Mouse (Mus musculus) liver, adult 2 months (tissue): ENCODE measurements around the gene 1700092M07Rik. TPM values are rescaled to one million over a fixed set of nuclear protein-coding genes. Genes with fewer than 3 reads are reported as not detected.
A peak's percentile ranks its signal among the peaks of the same experiment; 100 is the strongest.

ENCODE experiments used
- DNase-seq: peaks from one replicate; pipeline ENCODE4 v3.0.0-alpha.2; 2011; ENCODE audit warnings: low read depth, low spot score; ENCODE audit errors: extremely low read depth
- H3K27ac ChIP-seq: fragments of 200-500 bp; replicated peaks from 2 replicates; pipeline ENCODE4 v1.5.1; 2012; ENCODE audit warnings: low read depth, mild to moderate bottlenecking, control low read depth, inconsistent platforms, low read length; ENCODE audit not compliant: insufficient read depth
- H3K27me3 ChIP-seq: fragments of 200-500 bp; 2 replicates; pipeline ENCODE4 v1.6.1; 2012; ENCODE audit warnings: mild to moderate bottlenecking, moderate library complexity, low read length, inconsistent platforms; ENCODE audit not compliant: control insufficient read depth, insufficient read depth
- H3K36me3 ChIP-seq: fragments of 200-500 bp; 2 replicates; pipeline ENCODE4 v1.6.1; 2012; ENCODE audit warnings: low read length, inconsistent platforms; ENCODE audit not compliant: control insufficient read depth, insufficient read depth
- H3K4me1 ChIP-seq: fragments of 200-500 bp; 2 replicates; pipeline ENCODE4 v1.6.1; 2011; ENCODE audit warnings: low read length; ENCODE audit not compliant: control insufficient read depth, insufficient read depth
- H3K4me3 ChIP-seq: fragments of 200-500 bp; 2 replicates; pipeline ENCODE4 v1.5.1; 2011; ENCODE audit warnings: low read depth, mild to moderate bottlenecking, control low read depth, low read length, moderate library complexity; ENCODE audit not compliant: insufficient read depth
- H3K79me2 ChIP-seq: fragments of 200-500 bp; 2 replicates; pipeline ENCODE4 v1.6.1; 2012; ENCODE audit warnings: inconsistent platforms, mild to moderate bottlenecking, low read length, moderate library complexity; ENCODE audit not compliant: control insufficient read depth, insufficient read depth
- H3K9ac ChIP-seq: fragments of 200-500 bp; 2 replicates; pipeline ENCODE4 v1.6.1; 2012; ENCODE audit warnings: low read depth, mild to moderate bottlenecking, control low read depth, inconsistent platforms, low read length
- CTCF ChIP-seq: fragments of 200-500 bp; IDR thresholded peaks from 2 replicates; pipeline ENCODE4 v1.5.1; 2011; ENCODE audit warnings: low read depth, low read length, control low read depth
- POLR2A ChIP-seq: fragments of 200-500 bp; IDR thresholded peaks from 2 replicates; pipeline ENCODE4 v1.6.1; 2011; ENCODE audit warnings: low read length, control low read depth; ENCODE audit not compliant: insufficient read depth; ENCODE audit errors: extremely low read depth
- WGBS: fragments of 180-500 bp; shearing (Covaris S2); methylation state at CpG from one replicate; pipeline ENCODE4 v1.1.7; 2018; 5-methylcytosine and 5-hydroxymethylcytosine counted together
- polyA plus RNA-seq: library from polyadenylated mRNA; depleted of rRNA; stranded (reverse); fragments of >200 nt; gene quantifications from 2 replicates; pipeline ENCODE4 v1.2.3, GENCODE M21; 2012
- total RNA-seq: library from RNA; depleted of rRNA; stranded (reverse); fragments of >200 nt; gene quantifications from 2 replicates; pipeline ENCODE4 v1.2.3, GENCODE M21; 2014

Gene 1700092M07Rik
- total and polyA plus RNA-seq, 2 experiments = 0.83 TPM; not detected in 1

- no peak for DNase-seq
- under 1% methylated on average over 14 of the region's 14 CpGs for WGBS
- H3K27me3 ChIP-seq = no peaks in the 10 kb centered on the region
- H3K27ac ChIP-seq = peak overlapping the region; percentile 53
- TF ChIP-seq POLR2A (no peak), CTCF (no peak)
- peaks cover 13% of the 10 kb centered on the region; the same call in 1 of the 2 replicates for H3K4me1 ChIP-seq
- peak overlapping the region; percentile 97 for H3K9ac ChIP-seq
- peaks cover 14% of the 10 kb centered on the region for H3K36me3 ChIP-seq
- peak overlapping the region; percentile 88 for H3K4me3 ChIP-seq
- H3K79me2 ChIP-seq = peaks cover 26% of the 10 kb centered on the region; the same call in 1 of the 2 replicates
Observed at GRCm38 (mm10) chr19:8757471-8757998, 17.0 kb downstream of the 1700092M07Rik start.

- Histone ChIP-seq H3K36me3 (peaks cover 20% of the 10 kb centered on the region), H3K4me1 (peaks cover 13% of the 10 kb centered on the region; the same call in 1 of the 2 replicates), H3K4me3 (no peak overlapping the region), H3K79me2 (peaks cover 26% of the 10 kb centered on the region; the same call in 1 of the 2 replicates), H3K27me3 (no peaks in the 10 kb centered on the region), H3K9ac (no peak overlapping the region), H3K27ac (no peak overlapping the region)
- no peak for DNase-seq
- TF ChIP-seq POLR2A (no peak), CTCF (no peak)
- WGBS = 72% methylated on average over 2 of the region's 2 CpGs
Observed at GRCm38 (mm10) chr19:8758899-8759298, 18.4 kb downstream of the 1700092M07Rik start.

GRCm38 (mm10) chr19:8760757-8761156 is 20.2 kb downstream of the 1700092M07Rik start:
- no peak for TF ChIP-seq CTCF
- no peak for TF ChIP-seq POLR2A
- H3K79me2 ChIP-seq = peaks cover 26% of the 10 kb centered on the region; the same call in 1 of the 2 replicates
- no peak overlapping the region for H3K27ac ChIP-seq
- H3K4me1 ChIP-seq = peaks cover 10% of the 10 kb centered on the region; the same call in 1 of the 2 replicates
- no peaks in the 10 kb centered on the region for H3K27me3 ChIP-seq
- WGBS = 98% methylated on average over 2 of the region's 2 CpGs
- H3K4me3 ChIP-seq = no peak overlapping the region
- DNase-seq = no peak
- H3K9ac ChIP-seq = no peak overlapping the region
- H3K36me3 ChIP-seq = peaks cover 32% of the 10 kb centered on the region

- H3K27me3 ChIP-seq = no peaks in the 10 kb centered on the region
Observed at GRCm38 (mm10) chr19:8763276-8763675, 22.8 kb downstream of the 1700092M07Rik start.

GRCm38 (mm10) chr19:8765562-8765961 is 25.0 kb downstream of the 1700092M07Rik start:
- Histone ChIP-seq H3K36me3 (peaks cover 64% of the 10 kb centered on the region), H3K9ac (no peak overlapping the region), H3K79me2 (peaks cover 6% of the 10 kb centered on the region; the same call in 1 of the 2 replicates), H3K27ac (no peak overlapping the region), H3K4me1 (peaks cover 2% of the 10 kb centered on the region; the same call in 1 of the 2 replicates), H3K4me3 (no peak overlapping the region), H3K27me3 (no peaks in the 10 kb centered on the region)
- no peak for DNase-seq
- 98% methylated on average over 9 of the region's 9 CpGs for WGBS
- TF ChIP-seq POLR2A = no peak
- TF ChIP-seq CTCF = no peak

More at GRCm38 (mm10) chr19:8763276-8763675, 22.8 kb downstream of the 1700092M07Rik start:
- TF ChIP-seq POLR2A = no peak
- no peak for TF ChIP-seq CTCF
- Histone ChIP-seq H3K4me1 (0 out of 2 replicates have a peak, but pooled peaks cover 2% of the 10 kb centered on the region), H3K79me2 (peaks cover 20% of the 10 kb centered on the region; the same call in 1 of the 2 replicates), H3K4me3 (no peak overlapping the region), H3K36me3 (peaks cover 56% of the 10 kb centered on the region), H3K27ac (no peak overlapping the region), H3K9ac (no peak overlapping the region)
- 89% methylated on average over 4 of the region's 4 CpGs for WGBS
- DNase-seq = no peak

GRCm38 (mm10) chr19:8770567-8771270 is 30.2 kb downstream of the 1700092M07Rik start, which contains the start of gene Tmem223:
Tmem223 (plus strand) TSS chr19:8770996.
- 16% methylated on average over 29 of the region's 29 CpGs for WGBS

More at GRCm38 (mm10) chr19:8770567-8771270, 30.2 kb downstream of the 1700092M07Rik start, which contains the start of gene Tmem223:
- Histone ChIP-seq H3K27me3 (no peaks in the 10 kb centered on the region), H3K9ac (peak within 1 kb of the TSS; percentile 87), H3K36me3 (peaks cover 36% of the 10 kb centered on the region), H3K4me1 (peaks cover 20% of the 10 kb centered on the region), H3K4me3 (peak within 1 kb of the TSS; percentile 91), H3K79me2 (peaks cover 16% of the 10 kb centered on the region; the same call in 1 of the 2 replicates), H3K27ac (peak within 1 kb of the TSS; percentile 69)
- DNase-seq = peak; percentile 67
- TF ChIP-seq CTCF (no peak), POLR2A (peak; percentile 75)
